Mouse (Mus musculus) limb, embryonic 13.5 days (tissue): ENCODE data around the gene Taf5l. TPM values are rescaled to one million over a fixed set of nuclear protein-coding genes. Genes with fewer than 3 reads are reported as not detected.

ENCODE experiments used
- ATAC-seq: fragments of 200-750 bp; cut with Nextera tagmentation; 2 replicates; pipeline ENCODE4 v1.8.0; 2017; ENCODE audit warnings: low read depth, moderate number of reproducible peaks, moderate TSS enrichment; ENCODE audit not compliant: low FRiP score
- H3K27ac ChIP-seq: fragments of 300-500 bp; sonication (generic); 2 replicates; pipeline ENCODE4 v1.5.1; 2015; ENCODE audit warnings: inconsistent platforms, mild to moderate bottlenecking, moderate library complexity
- H3K27me3 ChIP-seq: fragments of 300-500 bp; sonication (generic); 2 replicates; pipeline ENCODE4 v1.6.1; 2015; ENCODE audit warnings: mild to moderate bottlenecking, inconsistent platforms
- H3K36me3 ChIP-seq: fragments of 300-500 bp; sonication (generic); 2 replicates; pipeline ENCODE4 v1.6.1; 2015; ENCODE audit warnings: inconsistent platforms, mild to moderate bottlenecking, moderate library complexity
- H3K4me1 ChIP-seq: fragments of 300-500 bp; sonication (generic); 2 replicates; pipeline ENCODE4 v1.6.1; 2015; ENCODE audit warnings: inconsistent platforms
- H3K4me2 ChIP-seq: fragments of 300-500 bp; sonication (generic); replicated peaks from 2 replicates; pipeline ENCODE4 v1.6.1; 2015; ENCODE audit warnings: inconsistent platforms, mild to moderate bottlenecking, moderate library complexity
- H3K4me3 ChIP-seq: fragments of 300-500 bp; sonication (generic); 2 replicates; pipeline ENCODE4 v1.5.1; 2015; ENCODE audit warnings: moderate library complexity, mild to moderate bottlenecking, inconsistent platforms
- H3K9ac ChIP-seq: fragments of 300-500 bp; sonication (generic); 2 replicates; pipeline ENCODE4 v1.6.1; 2015; ENCODE audit warnings: mild to moderate bottlenecking, inconsistent platforms
- H3K9me3 ChIP-seq: fragments of 300-500 bp; sonication (generic); 2 replicates; pipeline ENCODE4 v1.6.1; 2016; ENCODE audit warnings: inconsistent platforms
- WGBS: fragments of 180-500 bp; shearing (Covaris S2); methylation state at CpG from one replicate; pipeline ENCODE4 v1.1.7; 2015; 5-methylcytosine and 5-hydroxymethylcytosine counted together
- polyA plus RNA-seq: library from polyadenylated mRNA; unstranded; fragments of >200 nt; fragmentation: Nextera tagmentation; extraction: Ambion mirVana; gene quantifications from 2 replicates; pipeline ENCODE4 v1.2.1, GENCODE M21; 2015

Taf5l gene
- polyA plus RNA-seq = 36.4 and 38.7 TPM in 2 replicates

GRCm38 (mm10) chr8:124021237-124022227 lies at the start of gene Taf5l, which contains the start of gene Urb2:
Gene Taf5l (minus strand): TSS chr8:124021397.
Gene Urb2 (plus strand): TSS chr8:124021508.
- Histone ChIP-seq H3K36me3 (peaks cover 21% of the 10 kb centered on the region), H3K4me1 (peaks cover 35% of the 10 kb centered on the region), H3K27ac (peak within 1 kb of the TSS; percentile 86; the same call in 1 of the 2 replicates), H3K9ac (peak within 1 kb of the TSS; percentile 81), H3K4me3 (peak within 1 kb of the TSS; percentile 83), H3K4me2 (peak within 1 kb of the TSS; percentile 74), H3K9me3 (no peaks in the 10 kb centered on the region), H3K27me3 (no peaks in the 10 kb centered on the region)
- whole genome bisulfite sequencing = under 1% methylated on average over 68 of the region's 74 CpGs
- ATAC-seq = peak; percentile 92

GRCm38 (mm10) chr8:124070363-124071324 lies 49.4 kb upstream of the Taf5l start:
- WGBS = 22% methylated on average over 18 of the region's 18 CpGs
- H3K27me3 ChIP-seq = no peaks in the 10 kb centered on the region
- no peak overlapping the region for H3K4me3 ChIP-seq
- peaks cover 35% of the 10 kb centered on the region for H3K4me1 ChIP-seq
- H3K9ac ChIP-seq = no peak overlapping the region
- H3K36me3 ChIP-seq = no peaks in the 10 kb centered on the region
- H3K27ac ChIP-seq = peak overlapping the region; percentile 22; the same call in 1 of the 2 replicates
- ATAC-seq = no peak; the same call in 1 of the 2 replicates
- no peak overlapping the region for H3K4me2 ChIP-seq
- H3K9me3 ChIP-seq = no peaks in the 10 kb centered on the region

- peaks cover 35% of the 10 kb centered on the region for H3K4me1 ChIP-seq
- H3K9ac ChIP-seq = no peak overlapping the region
- 54% methylated on average over 4 of the region's 4 CpGs for WGBS
- no peaks in the 10 kb centered on the region for H3K36me3 ChIP-seq
- no peak overlapping the region for H3K4me2 ChIP-seq
- no peak overlapping the region for H3K4me3 ChIP-seq
- H3K27me3 ChIP-seq = no peaks in the 10 kb centered on the region
- no peaks in the 10 kb centered on the region for H3K9me3 ChIP-seq
- ATAC-seq = peak; percentile 59; the same call in 1 of the 2 replicates
- peak overlapping the region; percentile 44 for H3K27ac ChIP-seq
Observed at GRCm38 (mm10) chr8:124067059-124067750, 46.0 kb upstream of the Taf5l start.

- H3K9me3 ChIP-seq = no peaks in the 10 kb centered on the region
- 47% methylated on average over 4 of the region's 4 CpGs for WGBS
- peaks cover 29% of the 10 kb centered on the region for H3K4me1 ChIP-seq
- no peaks in the 10 kb centered on the region for H3K36me3 ChIP-seq
- peak; percentile 79 for ATAC-seq
- no peaks in the 10 kb centered on the region for H3K27me3 ChIP-seq
- no peak overlapping the region for H3K4me2 ChIP-seq
- no peak overlapping the region for H3K9ac ChIP-seq
- H3K27ac ChIP-seq = peak overlapping the region; percentile 44; the same call in 1 of the 2 replicates
- no peak overlapping the region for H3K4me3 ChIP-seq
Observed at GRCm38 (mm10) chr8:124066325-124067058, 45.3 kb upstream of the Taf5l start.

GRCm38 (mm10) chr8:124056832-124057655 lies 35.8 kb upstream of the Taf5l start:
- Histone ChIP-seq H3K9me3 (no peaks in the 10 kb centered on the region), H3K27me3 (no peaks in the 10 kb centered on the region), H3K36me3 (no peaks in the 10 kb centered on the region), H3K27ac (no peak overlapping the region), H3K4me2 (no peak overlapping the region), H3K9ac (no peak overlapping the region), H3K4me3 (no peak overlapping the region), H3K4me1 (no peaks in the 10 kb centered on the region)
- WGBS = 76% methylated on average over 11 of the region's 11 CpGs
- no peak for ATAC-seq

GRCm38 (mm10) chr8:124052568-124052967 lies 31.4 kb upstream of the Taf5l start:
- ATAC-seq = no peak
- H3K27ac ChIP-seq = no peak overlapping the region
- H3K9ac ChIP-seq = no peak overlapping the region
- H3K9me3 ChIP-seq = no peaks in the 10 kb centered on the region
- no peak overlapping the region for H3K4me3 ChIP-seq
- peaks cover 20% of the 10 kb centered on the region for H3K36me3 ChIP-seq
- no peaks in the 10 kb centered on the region for H3K27me3 ChIP-seq
- no peak overlapping the region for H3K4me2 ChIP-seq
- WGBS = 48% methylated on average over 4 of the region's 4 CpGs
- no peaks in the 10 kb centered on the region for H3K4me1 ChIP-seq

GRCm38 (mm10) chr8:124052110-124052509 lies 30.9 kb upstream of the Taf5l start:
- H3K27me3 ChIP-seq = no peaks in the 10 kb centered on the region
- H3K9me3 ChIP-seq = no peaks in the 10 kb centered on the region
- no peak overlapping the region for H3K4me3 ChIP-seq
- peaks cover 25% of the 10 kb centered on the region for H3K36me3 ChIP-seq
- ATAC-seq = no peak; the same call in 1 of the 2 replicates
- H3K9ac ChIP-seq = no peak overlapping the region
- 28% methylated on average over 3 of the region's 3 CpGs for WGBS
- no peak overlapping the region for H3K4me2 ChIP-seq
- no peaks in the 10 kb centered on the region for H3K4me1 ChIP-seq
- H3K27ac ChIP-seq = no peak overlapping the region

GRCm38 (mm10) chr8:124045856-124046255 lies 24.7 kb upstream of the Taf5l start:
- Histone ChIP-seq H3K27me3 (no peaks in the 10 kb centered on the region), H3K27ac (no peak overlapping the region), H3K4me2 (no peak overlapping the region), H3K4me1 (no peaks in the 10 kb centered on the region), H3K36me3 (peaks cover 71% of the 10 kb centered on the region), H3K9ac (no peak overlapping the region), H3K9me3 (no peaks in the 10 kb centered on the region), H3K4me3 (no peak overlapping the region)
- ATAC-seq = no peak
- 86% methylated on average over 8 of the region's 8 CpGs for WGBS

- no peak overlapping the region for H3K4me3 ChIP-seq
- no peaks in the 10 kb centered on the region for H3K4me1 ChIP-seq
- H3K27me3 ChIP-seq = no peaks in the 10 kb centered on the region
- WGBS = 91% methylated on average over 12 of the region's 12 CpGs
- no peaks in the 10 kb centered on the region for H3K9me3 ChIP-seq
- no peak overlapping the region for H3K27ac ChIP-seq
- ATAC-seq = no peak
- no peak overlapping the region for H3K9ac ChIP-seq
- no peak overlapping the region for H3K4me2 ChIP-seq
- peaks cover 77% of the 10 kb centered on the region for H3K36me3 ChIP-seq
Observed at GRCm38 (mm10) chr8:124044931-124045330, 23.7 kb upstream of the Taf5l start.

- no peaks in the 10 kb centered on the region for H3K4me1 ChIP-seq
- H3K27ac ChIP-seq = no peak overlapping the region
- WGBS = 92% methylated on average over 5 of the region's 5 CpGs
- no peak for ATAC-seq
- no peak overlapping the region for H3K9ac ChIP-seq
- peaks cover 77% of the 10 kb centered on the region for H3K36me3 ChIP-seq
- no peak overlapping the region for H3K4me3 ChIP-seq
- no peak overlapping the region for H3K4me2 ChIP-seq
- H3K9me3 ChIP-seq = no peaks in the 10 kb centered on the region
- H3K27me3 ChIP-seq = no peaks in the 10 kb centered on the region
Observed at GRCm38 (mm10) chr8:124044421-124044820, 23.2 kb upstream of the Taf5l start.
